Mouse (Mus musculus) C2C12 (cell line): ENCODE measurements around the gene Myh1.

ENCODE experiments used
- CTCF ChIP-seq: IDR thresholded peaks from one replicate; pipeline ENCODE4 v1.5.1; 2011; ENCODE audit not compliant: control insufficient read depth, insufficient read depth, insufficient read length
- MAX ChIP-seq: IDR thresholded peaks from one replicate; pipeline ENCODE4 v1.6.1; 2011; ENCODE audit warnings: mild to moderate bottlenecking, control low read depth

GRCm38 (mm10) chr11:67151159-67151558 is 48.7 kb upstream of the Myh1 start:
- TF ChIP-seq CTCF (no peak), MAX (no peak)
